Mouse (Mus musculus) megakaryocyte progenitor cell, adult 5-6 weeks (primary cell): ENCODE measurements at regions not wholly inside any gene's neighbourhood (a gene's known extent, or its start where the extent isn't known, plus 50 kb on each side); places are given as distances from the start of the nearest gene placed in this dataset.

Experiments
- ATAC-seq: replicated peaks from 2 replicates; pipeline ENCODE4 v1.8.0; 2016; ENCODE audit warnings: mild to moderate bottlenecking, moderate TSS enrichment, inconsistent platforms; ENCODE audit not compliant: poor library complexity

- peak; percentile 31 for ATAC-seq
Measured at GRCm38 (mm10) chr4:87401316-87402172, 171.3 kb upstream of the Slc24a2 start.

- no peak for ATAC-seq
Measured at GRCm38 (mm10) chr4:87386835-87387234, 156.6 kb upstream of the Slc24a2 start.

GRCm38 (mm10) chr4:87386271-87386670 is 156.0 kb upstream of the Slc24a2 start:
- ATAC-seq, result no peak

- no peak for ATAC-seq
Measured at GRCm38 (mm10) chr4:87385221-87385739, 155.0 kb upstream of the Slc24a2 start.

GRCm38 (mm10) chr4:87384469-87385044 is 154.3 kb upstream of the Slc24a2 start:
- no peak for ATAC-seq

GRCm38 (mm10) chr4:87380716-87381115 is 150.4 kb upstream of the Slc24a2 start:
- ATAC-seq, result no peak

GRCm38 (mm10) chr4:87379516-87380173 is 149.4 kb upstream of the Slc24a2 start:
- no peak for ATAC-seq

- no peak for ATAC-seq
Measured at GRCm38 (mm10) chr4:87371960-87372359, 141.7 kb upstream of the Slc24a2 start.

GRCm38 (mm10) chr4:87369626-87370234 is 139.5 kb upstream of the Slc24a2 start:
- no peak for ATAC-seq

- peak; percentile 79 for ATAC-seq
Measured at GRCm38 (mm10) chr4:87368413-87369160, 138.3 kb upstream of the Slc24a2 start.

DNA sequence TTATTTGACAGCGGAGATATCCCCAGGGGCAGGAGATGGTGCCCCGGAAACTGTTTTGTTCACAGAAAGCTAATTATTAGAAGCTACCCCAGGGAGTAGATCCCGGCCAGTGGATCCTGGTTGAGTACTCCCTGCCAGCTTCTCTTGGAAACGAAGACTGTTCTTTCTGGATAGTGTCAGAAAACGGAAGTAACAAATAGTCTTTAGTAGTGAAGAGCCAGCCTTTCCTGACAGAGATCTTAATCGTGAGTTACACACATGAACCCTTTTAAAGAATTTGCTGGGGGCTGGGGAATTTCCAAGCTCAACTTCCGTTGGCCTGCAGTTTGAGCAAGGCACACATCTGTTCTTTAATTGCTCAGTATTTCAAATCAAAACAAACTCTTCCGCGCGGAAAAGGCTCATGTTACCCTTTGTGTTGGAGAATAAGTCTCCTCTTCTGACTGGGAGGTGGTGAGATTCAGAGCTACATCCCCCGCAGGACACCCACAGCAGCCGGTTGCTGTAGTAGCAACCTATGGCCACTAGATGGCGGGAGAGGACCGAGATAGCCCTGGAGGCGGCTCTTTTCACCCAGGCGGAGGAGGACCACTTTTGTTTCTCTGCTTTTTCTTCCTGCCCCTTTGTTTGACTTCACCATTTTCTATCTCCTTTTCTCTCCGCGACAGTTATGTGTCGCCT is 137.6 kb upstream of the Slc24a2 start:
- peak; percentile 97 for ATAC-seq

- ATAC-seq, result no peak
Measured at GRCm38 (mm10) chr4:87362201-87362600, 131.9 kb upstream of the Slc24a2 start.

GRCm38 (mm10) chr4:87359483-87359882 is 129.2 kb upstream of the Slc24a2 start:
- ATAC-seq, result peak; percentile 71

GRCm38 (mm10) chr4:87359004-87359403 is 128.7 kb upstream of the Slc24a2 start:
- ATAC-seq, result no peak

- ATAC-seq, result no peak
Measured at GRCm38 (mm10) chr4:87332968-87333367, 102.7 kb upstream of the Slc24a2 start.

DNA sequence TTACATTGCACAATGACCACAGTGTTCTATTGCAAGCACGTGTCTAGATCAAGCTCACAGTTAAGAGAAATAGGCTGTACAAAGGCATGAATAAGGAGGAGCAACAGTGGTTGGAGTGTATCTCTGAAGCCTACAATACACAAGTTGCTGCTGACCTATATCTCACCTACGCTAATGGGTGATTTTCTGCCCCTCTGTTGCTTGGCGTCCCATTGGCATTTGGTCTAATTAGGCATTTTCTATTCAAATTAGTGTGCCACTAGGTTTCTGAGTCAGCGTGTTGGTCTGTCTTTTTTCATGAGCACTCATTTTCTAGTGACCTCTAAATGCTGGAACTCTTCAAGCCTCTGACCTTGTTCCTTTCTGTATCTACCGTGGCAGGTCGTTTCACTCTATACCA is 98.9 kb upstream of the Slc24a2 start:
- ATAC-seq, result no peak

- ATAC-seq, result no peak
Measured at GRCm38 (mm10) chr4:87321726-87322349, 91.6 kb upstream of the Slc24a2 start.

- no peak for ATAC-seq
Measured at GRCm38 (mm10) chr4:87298129-87298528, 67.9 kb upstream of the Slc24a2 start.

DNA sequence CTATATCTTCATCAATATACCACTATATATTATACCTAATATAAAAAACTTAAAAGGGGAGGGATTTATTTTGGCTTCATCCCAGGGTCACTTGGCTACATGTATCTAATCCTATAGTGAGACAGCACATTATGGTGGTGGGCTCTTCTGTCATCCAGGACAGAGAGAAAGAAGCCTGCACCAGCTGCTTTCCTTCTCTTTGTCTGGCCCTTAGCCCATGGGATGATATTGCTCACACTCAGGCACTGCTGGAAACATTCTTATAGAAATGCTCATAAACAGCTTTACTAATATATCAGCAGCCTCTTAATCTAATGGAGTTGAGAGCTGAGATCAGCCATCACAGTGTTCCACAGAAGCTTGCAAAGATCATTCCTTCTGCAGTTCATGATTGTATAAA is 64.3 kb upstream of the Slc24a2 start:
- ATAC-seq, result no peak
